Mouse (Mus musculus): Measurements from ENCODE around the gene Tango6.

DNA sequence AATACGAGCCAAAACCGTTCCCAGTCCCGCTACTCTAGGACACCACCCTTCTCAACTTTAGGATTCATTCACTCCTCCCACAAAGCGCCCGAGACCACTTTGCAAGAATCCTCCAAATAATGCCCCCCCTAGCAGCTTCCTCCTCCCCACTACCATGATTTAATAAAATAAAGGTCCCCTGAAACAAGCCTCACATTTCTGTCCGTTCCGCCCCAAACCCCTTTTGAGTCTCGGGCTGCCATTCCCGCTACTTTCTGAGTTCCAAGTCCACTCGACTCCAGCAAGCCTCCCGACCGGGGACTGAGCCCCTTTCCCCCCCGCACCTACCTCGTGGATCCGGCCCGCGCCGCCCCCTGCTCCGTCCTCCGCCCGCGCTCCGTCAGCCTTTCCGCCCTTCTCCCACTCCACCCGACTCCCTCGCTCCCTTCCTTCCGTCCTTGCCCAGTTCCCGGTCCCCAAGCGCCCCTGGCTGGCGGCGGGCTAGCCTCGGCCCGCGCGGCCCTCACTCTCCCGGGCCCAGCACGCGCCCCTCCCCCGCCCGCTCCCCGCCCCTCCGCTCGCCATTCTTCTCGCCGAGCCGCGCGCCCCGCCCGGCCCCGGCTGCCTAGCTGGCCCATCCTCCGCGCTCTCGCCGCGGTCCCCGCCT is 210.1 kb downstream of the Tango6 start:
- TF ChIP-seq POLR2A (IDR thresholded peaks at IDR 0.05; ENCODE audit: low read depth, low read length): no peak
- TF ChIP-seq CTCF (IDR thresholded peaks at IDR 0.05; ENCODE audit: extremely low read depth, insufficient read depth, insufficient read length, insufficient replicate concordance): no peak
